Mouse (Mus musculus) fibroblast of lung, adult 2 months (primary cell): ENCODE data around the gene Prune2.
"Not testable (repeated sequence)": the region's sequence is repeated elsewhere in the genome, so short reads cannot be mapped to it uniquely, and the experiment has no call there.

Experiments
- DNase-seq: peaks from one replicate; pipeline ENCODE4 v3.0.0-alpha.2; 2011; ENCODE audit warnings: low read depth

Prune2 gene

GRCm38 (mm10) chr19:17125380-17125779 lies 169.5 kb downstream of the Prune2 start:
- no peak for DNase-seq

- DNase-seq: no peak
Observed at GRCm38 (mm10) chr19:17130544-17130943, 174.6 kb downstream of the Prune2 start.

DNA sequence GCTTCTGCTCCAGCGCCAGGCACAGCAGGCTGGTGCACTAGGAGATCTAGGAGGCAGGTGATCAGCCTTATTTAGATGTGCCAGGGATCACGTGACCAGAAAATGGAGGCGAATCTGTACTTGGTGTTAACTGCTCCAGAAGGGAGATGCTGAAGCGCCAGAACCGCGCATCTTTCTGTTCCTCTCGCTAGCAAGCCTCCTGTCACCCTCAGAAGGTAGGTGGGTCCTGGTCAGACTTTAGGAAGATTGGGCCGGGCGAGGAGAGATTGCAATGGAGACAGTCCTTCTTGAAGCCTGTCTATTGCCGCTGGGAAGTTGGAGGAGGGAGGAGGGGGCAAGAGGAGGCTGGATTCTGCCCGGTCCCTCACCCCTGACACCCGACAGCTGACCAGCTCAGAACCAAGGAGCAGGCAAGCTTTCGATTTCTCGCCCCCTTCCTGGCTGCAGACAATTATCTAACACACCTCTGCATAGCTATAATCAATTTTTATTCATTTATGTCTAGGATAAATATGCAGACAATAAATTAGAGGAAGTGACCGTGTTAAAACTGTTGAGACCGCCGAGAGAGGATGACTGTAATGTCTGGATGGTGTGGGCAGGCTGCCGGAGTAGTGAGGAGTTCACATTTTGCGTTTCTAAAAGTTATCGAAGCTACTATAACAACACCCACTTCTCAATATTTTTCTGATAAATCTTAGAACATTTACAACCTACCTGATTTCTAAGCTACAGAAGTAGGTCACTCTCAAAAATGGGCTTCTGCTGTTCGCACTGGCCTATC lies 181.0 kb downstream of the Prune2 start:
- DNase-seq: no peak

DNA sequence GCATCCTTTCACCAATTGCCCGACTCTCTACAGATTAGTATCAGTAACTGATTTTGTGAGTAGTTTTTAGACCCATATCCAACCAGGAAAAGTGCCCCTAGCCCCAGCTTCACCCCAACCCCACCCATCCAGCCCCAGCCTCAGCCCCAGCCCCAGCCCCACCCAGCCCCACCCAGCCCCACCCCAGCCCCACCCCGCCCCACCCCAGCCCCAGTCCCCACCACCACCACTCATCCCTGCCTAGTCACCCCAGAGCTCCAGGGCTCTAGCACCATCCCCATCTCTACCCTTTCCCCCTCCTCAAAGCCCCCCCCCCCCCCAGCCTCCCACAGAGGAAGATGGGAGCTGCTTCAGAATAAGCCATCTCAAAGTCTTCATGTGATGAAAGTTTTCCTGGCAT lies 181.7 kb downstream of the Prune2 start:
- no peak for DNase-seq

DNA sequence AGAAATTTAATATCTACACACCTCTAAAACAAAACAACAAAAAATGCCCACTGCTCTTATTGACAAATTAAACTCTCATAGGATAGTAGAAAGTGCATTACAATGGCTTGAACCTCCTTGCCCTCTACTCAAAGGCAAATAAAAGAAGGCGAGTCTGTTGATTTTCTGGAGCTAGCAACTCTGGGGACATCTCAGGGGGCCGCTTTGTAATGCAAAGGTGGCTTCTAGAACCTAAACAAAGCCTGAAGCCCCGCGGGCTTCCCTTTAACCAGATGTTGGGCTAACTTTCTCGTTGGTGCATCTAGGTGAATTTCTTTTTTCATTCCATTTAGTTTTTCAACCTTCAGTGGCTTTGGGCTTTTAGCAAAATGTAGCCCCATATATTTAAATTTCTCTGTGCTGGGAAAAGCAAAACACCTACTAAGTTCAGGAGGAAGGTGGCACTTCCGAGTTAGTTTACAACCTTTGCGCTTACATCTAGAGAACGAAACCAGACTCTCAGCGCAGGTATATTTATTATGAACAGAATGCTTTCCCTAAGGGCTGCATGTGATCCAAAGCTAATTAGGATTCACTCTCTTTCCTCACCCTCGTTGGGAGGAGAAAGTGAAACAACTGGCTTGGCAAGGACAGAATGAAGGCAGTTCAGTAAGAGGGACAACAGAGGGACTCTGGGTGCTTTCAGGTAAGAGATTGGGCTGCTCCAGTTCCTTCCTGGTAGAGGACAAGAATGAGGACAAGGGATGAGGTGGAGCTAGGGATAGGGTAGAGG lies 182.4 kb downstream of the Prune2 start:
- DNase-seq: no peak

DNA sequence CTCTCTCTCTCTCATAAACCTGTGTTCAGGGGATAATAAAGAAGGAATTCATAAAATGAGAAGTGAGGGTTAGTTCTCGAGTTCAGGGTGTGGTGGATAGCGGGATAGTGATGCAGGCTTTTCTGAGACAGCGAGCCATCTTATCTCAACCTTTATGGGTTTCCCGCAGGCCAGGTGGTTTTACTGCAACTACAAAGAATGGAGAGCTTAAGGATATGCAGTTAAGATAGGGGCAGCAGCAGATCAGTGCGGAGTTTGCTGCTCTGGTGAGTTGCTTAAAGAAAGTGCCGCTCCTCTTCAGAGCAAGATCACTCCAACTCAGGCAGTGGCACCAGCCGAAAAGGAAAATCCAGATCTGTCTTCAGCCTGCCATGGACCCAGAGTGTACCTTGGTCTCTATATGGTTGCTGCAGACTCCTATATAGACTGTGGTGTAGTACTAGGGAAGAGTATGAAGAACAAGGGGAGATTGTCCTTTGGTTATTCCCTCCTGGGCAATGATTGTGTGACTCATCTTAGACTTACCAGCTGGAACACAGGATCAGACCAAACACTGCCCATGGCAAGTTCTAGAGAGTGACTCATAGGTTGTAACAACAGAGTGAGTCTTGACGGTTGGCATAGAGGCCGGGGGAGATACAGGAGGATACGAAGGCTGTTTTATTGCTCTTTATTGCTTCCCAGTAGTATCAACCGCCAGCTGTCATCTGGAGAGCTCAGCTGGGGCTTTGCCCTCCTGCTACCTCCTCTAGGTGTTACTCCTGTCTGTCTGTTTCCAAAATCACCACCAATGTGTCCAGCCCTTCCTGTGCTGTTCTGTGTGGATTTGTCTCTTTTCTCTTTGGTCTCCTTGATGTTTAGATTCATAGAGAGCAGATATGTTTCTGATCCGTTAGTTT lies 184.3 kb downstream of the Prune2 start:
- peak; percentile 54 for DNase-seq

DNA sequence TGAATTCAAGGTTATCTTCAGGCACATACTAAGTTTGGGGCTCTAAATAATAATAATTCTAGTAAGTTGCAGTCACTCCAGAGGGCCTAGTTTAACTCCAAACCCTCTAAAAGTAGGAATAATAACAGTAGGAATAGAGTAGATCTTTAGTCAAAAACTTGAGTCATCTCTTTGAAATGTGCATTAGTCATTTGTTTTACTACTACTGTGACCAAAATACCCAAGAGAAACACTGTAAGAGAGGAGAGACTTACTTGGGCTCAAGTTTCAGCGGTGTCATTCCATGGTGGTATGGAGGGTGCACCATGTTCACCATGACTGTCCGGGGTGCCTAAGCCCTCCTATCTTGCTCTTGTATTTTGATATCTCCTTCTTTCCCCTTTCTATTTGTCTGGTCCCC lies 187.3 kb downstream of the Prune2 start:
- no peak for DNase-seq

DNA sequence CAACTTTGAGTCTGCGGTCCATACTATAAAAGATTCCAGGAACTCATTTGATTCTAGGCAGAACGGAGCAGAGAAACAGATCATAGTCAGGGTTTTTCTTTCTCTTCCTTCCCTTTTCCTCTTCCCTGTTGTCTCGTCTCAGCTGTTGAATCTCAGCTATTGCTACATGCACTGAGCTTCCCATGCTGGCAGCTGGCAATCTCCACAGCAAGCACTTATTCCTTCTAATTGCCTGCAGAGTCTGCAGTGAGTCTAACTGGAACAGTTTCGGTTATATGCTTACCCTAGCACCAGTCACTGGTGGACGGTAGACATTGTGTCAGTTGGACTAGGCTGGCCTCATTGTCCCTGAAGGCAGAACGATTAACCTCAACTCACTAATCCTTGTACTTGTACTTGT lies 188.3 kb downstream of the Prune2 start:
- no peak for DNase-seq

DNA sequence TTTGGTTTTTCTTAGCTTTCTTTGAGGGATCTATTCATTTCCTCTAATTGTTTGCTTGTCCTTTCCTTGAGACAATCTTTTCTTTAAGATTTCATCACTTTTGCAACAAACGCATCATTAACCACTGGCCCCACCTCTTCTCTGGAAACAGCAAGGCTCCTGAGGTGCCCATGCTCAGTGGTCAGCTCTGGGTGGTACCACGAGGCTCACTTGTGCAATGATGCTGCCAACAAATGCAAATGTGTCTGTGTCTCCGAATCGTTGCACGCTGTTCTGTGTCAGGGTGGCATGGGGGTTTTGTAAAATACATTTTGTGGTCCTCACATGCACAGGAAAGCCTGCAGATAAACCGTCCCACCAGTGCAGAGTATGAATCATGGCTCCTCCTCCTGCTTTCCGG lies 194.1 kb downstream of the Prune2 start:
- DNase-seq: no peak

DNA sequence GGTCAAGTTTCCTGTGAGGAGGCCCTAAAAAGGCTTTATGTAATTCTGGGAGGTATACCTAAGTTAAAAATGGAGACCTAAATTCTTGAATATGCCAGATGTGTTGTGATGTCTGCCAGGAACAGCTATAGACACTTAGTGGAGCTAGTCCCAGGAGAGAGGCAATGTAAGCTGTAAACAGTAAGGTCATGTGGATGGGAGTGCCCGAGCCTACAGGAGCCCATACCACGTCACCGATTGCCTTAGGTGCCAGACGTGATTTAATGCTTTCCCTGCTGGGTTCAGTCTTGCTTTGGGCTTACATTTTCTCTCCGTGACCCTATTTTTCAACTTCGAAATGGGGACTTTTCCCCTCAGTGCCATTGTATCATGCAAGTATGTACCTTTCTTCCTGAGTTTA lies 195.9 kb downstream of the Prune2 start:
- no peak for DNase-seq

- no peak for DNase-seq
Observed at GRCm38 (mm10) chr19:17152461-17152860, 196.5 kb downstream of the Prune2 start.

DNA sequence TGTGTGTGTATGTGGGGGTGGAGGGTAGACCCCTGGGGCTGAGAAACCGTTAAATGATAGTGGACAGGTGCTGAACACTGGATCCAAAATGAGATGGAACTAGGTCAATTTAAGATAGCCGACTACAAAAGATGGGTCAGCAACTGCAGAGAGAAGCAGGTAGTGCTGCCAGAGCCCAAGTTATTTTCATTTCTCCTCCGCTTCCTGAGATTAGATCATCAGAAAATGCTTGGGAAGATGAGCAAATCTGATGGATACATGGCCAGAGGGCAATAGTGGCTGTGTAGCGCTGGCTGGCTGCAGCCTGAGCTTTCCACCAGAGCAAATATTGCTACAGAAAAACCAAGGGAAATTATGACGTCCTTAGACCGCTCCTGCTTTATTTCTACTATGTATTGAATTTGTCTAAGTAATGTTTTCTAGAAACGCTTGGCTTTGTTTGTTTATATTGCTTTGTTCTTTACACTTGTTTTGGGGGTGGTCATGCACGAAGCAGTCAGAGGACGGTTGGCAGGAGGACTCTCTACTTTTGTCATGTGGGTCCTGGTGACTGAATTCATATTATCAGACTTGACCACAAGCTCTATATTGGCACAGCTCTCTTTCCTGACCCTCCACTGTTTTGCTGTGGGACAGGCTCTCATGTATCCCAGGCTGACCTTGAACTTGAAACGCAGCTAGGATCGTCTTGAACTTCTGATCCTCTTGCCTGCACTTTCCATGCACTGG lies 198.2 kb downstream of the Prune2 start:
- DNase-seq: no peak

- no peak for DNase-seq
Observed at GRCm38 (mm10) chr19:17155216-17155615, 199.3 kb downstream of the Prune2 start.

GRCm38 (mm10) chr19:17159676-17160075 lies 203.8 kb downstream of the Prune2 start:
- DNase-seq: no peak

- DNase-seq: no peak
Observed at GRCm38 (mm10) chr19:17160231-17160630, 204.3 kb downstream of the Prune2 start.

GRCm38 (mm10) chr19:17163511-17163953 lies 207.6 kb downstream of the Prune2 start:
- DNase-seq: peak; percentile 57

DNA sequence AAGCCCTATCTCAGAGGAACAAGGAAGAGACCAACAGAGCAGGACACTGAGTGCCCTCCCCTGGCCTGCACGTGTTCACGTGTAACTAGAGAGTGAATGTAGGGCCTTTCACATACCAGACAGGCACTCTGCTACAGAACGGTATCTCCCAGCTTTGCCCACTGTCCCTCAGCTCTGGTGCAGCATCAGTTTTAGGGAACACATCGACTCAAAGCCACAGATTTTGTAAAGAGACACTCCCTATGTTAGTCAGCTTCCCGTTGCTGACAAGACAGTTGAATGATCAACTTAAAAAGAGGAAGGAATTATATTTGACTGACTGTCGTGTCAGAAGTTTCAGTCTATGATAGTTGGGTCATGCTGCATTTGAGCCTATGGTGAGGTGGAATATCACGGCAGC lies 210.4 kb downstream of the Prune2 start:
- DNase-seq: no peak

- no peak for DNase-seq
Observed at GRCm38 (mm10) chr19:17168186-17168585, 212.3 kb downstream of the Prune2 start.

- DNase-seq: no peak
Observed at GRCm38 (mm10) chr19:17169746-17170145, 213.8 kb downstream of the Prune2 start.

DNA sequence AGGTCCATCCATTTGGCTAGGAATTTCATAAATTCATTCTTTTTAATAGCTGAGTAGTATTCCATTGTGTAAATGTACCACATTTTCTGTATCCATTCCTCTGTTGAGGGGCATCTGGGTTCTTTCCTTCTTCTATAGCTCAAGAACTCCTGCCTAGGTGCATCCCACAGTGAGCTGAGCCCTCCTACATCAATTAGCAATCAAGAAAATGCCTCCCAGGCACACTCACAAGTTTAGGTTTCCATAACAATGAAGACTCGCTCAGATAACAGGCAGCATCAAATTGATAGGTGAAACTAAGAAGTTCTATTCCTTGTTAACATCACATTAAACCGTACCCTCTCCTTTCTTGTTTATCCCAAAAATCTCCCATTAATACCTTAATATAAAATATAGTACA lies 218.6 kb downstream of the Prune2 start:
- not testable (repeated sequence) for DNase-seq

GRCm38 (mm10) chr19:17180506-17180905 lies 224.6 kb downstream of the Prune2 start:
- no peak for DNase-seq

- no peak for DNase-seq
Observed at GRCm38 (mm10) chr19:17194730-17195129, 238.8 kb downstream of the Prune2 start.
